ENCODE assay signal across 9 mouse cellular contexts in genomic region chr19:3928779-3929178, GRCm38 (mm10). TPM values are rescaled to one million over a fixed set of nuclear protein-coding genes. Genes with fewer than 3 reads are reported as not detected.
DNase-seq lines count a peak whose midpoint lies in the region; ATAC-seq and TF ChIP-seq lines count a peak whose summit lies in the region.
"Had no signal": no experiment of that assay in that cellular context is flagged by ENCODE, and none has a peak within 500 bp of the region (broad histone marks: within the 10 kb centered on the region; RNA-seq: fewer than 3 reads in every experiment).

No protein-coding gene starts in this region.

- 79% methylated on average over 4 of the region's 4 CpGs for WGBS in hindbrain, embryonic 10.5 days
- WGBS in hindbrain, embryonic 12.5 days = 73% methylated on average over 4 of the region's 4 CpGs
- WGBS in spleen, adult 2 months = 78% methylated on average over 4 of the region's 4 CpGs
- 82% methylated on average over 4 of the region's 4 CpGs for WGBS in limb, embryonic 10.5 days
- WGBS in stomach, postnatal 0 days = 74% methylated on average over 4 of the region's 4 CpGs

- no peak for DNase-seq in hindbrain, embryonic 10.5 days (ENCODE audit: low spot score)
- no peak for DNase-seq in spleen, adult 2 months (ENCODE audit: low read depth in 1 of 2, low spot score in 2 of 2)
- no peak for DNase-seq in spleen, postnatal 36 days (ENCODE audit: low spot score in 2 of 2)
- DNase-seq in limb, embryonic 10.5 days (ENCODE audit: low spot score) = no peak
- DNase-seq in stomach, postnatal 0 days (ENCODE audit: low spot score) = no peak
- DNase-seq in natural killer cell, adult 2 months (ENCODE audit: low spot score in 2 of 2) = no peak
- DNase-seq in right cerebral cortex, postnatal 14 days = no peak

- H3K36me3 ChIP-seq in hindbrain, embryonic 10.5 days = no peaks in the 10 kb centered on the region
- no peaks in the 10 kb centered on the region for H3K36me3 ChIP-seq in hindbrain, embryonic 12.5 days
- H3K36me3 ChIP-seq in spleen, adult 2 months (ENCODE audit: control insufficient read depth, insufficient read depth, low read length) = no peaks in the 10 kb centered on the region
- H3K36me3 ChIP-seq in limb, embryonic 10.5 days = no peaks in the 10 kb centered on the region
- H3K36me3 ChIP-seq in stomach, postnatal 0 days (ENCODE audit: control insufficient read depth, insufficient read depth, low read length) = no peaks in the 10 kb centered on the region

- TF ChIP-seq CTCF in spleen, adult 2 months (IDR thresholded peaks at IDR 0.05; ENCODE audit: extremely low read depth, insufficient read depth, insufficient read length, insufficient replicate concordance) = no peak
- TF ChIP-seq CTCF in stomach, postnatal 0 days (IDR thresholded peaks at IDR 0.05; ENCODE audit: low read depth) = no peak

- H3K27me3 ChIP-seq in hindbrain, embryonic 10.5 days (ENCODE audit: insufficient read depth, poor library complexity, severe bottlenecking) = no peaks in the 10 kb centered on the region
- no peaks in the 10 kb centered on the region for H3K27me3 ChIP-seq in hindbrain, embryonic 12.5 days
- no peaks in the 10 kb centered on the region for H3K27me3 ChIP-seq in spleen, adult 2 months (ENCODE audit: control insufficient read depth, insufficient read depth, low read length)
- no peaks in the 10 kb centered on the region for H3K27me3 ChIP-seq in limb, embryonic 10.5 days (ENCODE audit: low read depth, poor library complexity, severe bottlenecking)
- H3K27me3 ChIP-seq in stomach, postnatal 0 days (ENCODE audit: control insufficient read depth, insufficient read depth, low read length) = no peaks in the 10 kb centered on the region

- H3K4me2 ChIP-seq in hindbrain, embryonic 12.5 days (replicated peaks) = no peak overlapping the region
- H3K4me2 ChIP-seq in stomach, postnatal 0 days (replicated peaks; ENCODE audit: low read depth) = no peak overlapping the region

- H3K9ac ChIP-seq in hindbrain, embryonic 12.5 days = no peak overlapping the region
- H3K9ac ChIP-seq in stomach, postnatal 0 days (ENCODE audit: low read length) = no peak overlapping the region

- peak overlapping the region; percentile 63 for H3K27ac ChIP-seq in hindbrain, embryonic 10.5 days
- H3K27ac ChIP-seq in hindbrain, embryonic 12.5 days = no peak overlapping the region
- H3K27ac ChIP-seq in spleen, adult 2 months (ENCODE audit: insufficient read depth, low read length) = peak overlapping the region; percentile 81
- H3K27ac ChIP-seq in limb, embryonic 10.5 days = 0 out of 2 replicates have a peak overlapping the region, but pooled peaks have one; percentile 30
- peak overlapping the region; percentile 78; the same call in 1 of the 2 replicates for H3K27ac ChIP-seq in stomach, postnatal 0 days (replicated peaks)

- no peak overlapping the region for H3K4me3 ChIP-seq in hindbrain, embryonic 10.5 days
- H3K4me3 ChIP-seq in hindbrain, embryonic 12.5 days = no peak overlapping the region
- no peak overlapping the region for H3K4me3 ChIP-seq in spleen, adult 2 months (ENCODE audit: extremely low read depth, insufficient read depth, insufficient read length)
- H3K4me3 ChIP-seq in limb, embryonic 10.5 days = no peak overlapping the region
- no peak overlapping the region for H3K4me3 ChIP-seq in stomach, postnatal 0 days (ENCODE audit: low read depth, low read length)

- H3K9me3 ChIP-seq in hindbrain, embryonic 10.5 days = no peaks in the 10 kb centered on the region
- no peaks in the 10 kb centered on the region for H3K9me3 ChIP-seq in hindbrain, embryonic 12.5 days (replicated peaks)
- H3K9me3 ChIP-seq in limb, embryonic 10.5 days (replicated peaks) = no peaks in the 10 kb centered on the region
- H3K9me3 ChIP-seq in stomach, postnatal 0 days (ENCODE audit: control insufficient read depth, low read length) = no peaks in the 10 kb centered on the region

- no peak for TF ChIP-seq EP300 in stomach, postnatal 0 days (optimal IDR thresholded peaks at IDR 0.05)

- TF ChIP-seq POLR2A in spleen, adult 2 months (IDR thresholded peaks at IDR 0.05; ENCODE audit: low read depth, low read length) = no peak

- peaks cover 30% of the 10 kb centered on the region for H3K4me1 ChIP-seq in hindbrain, embryonic 10.5 days (replicated peaks)
- peaks cover 12% of the 10 kb centered on the region for H3K4me1 ChIP-seq in hindbrain, embryonic 12.5 days
- peaks cover 37% of the 10 kb centered on the region for H3K4me1 ChIP-seq in spleen, adult 2 months (ENCODE audit: control insufficient read depth, insufficient read depth, insufficient read length)
- peaks cover 17% of the 10 kb centered on the region for H3K4me1 ChIP-seq in limb, embryonic 10.5 days
- peaks cover 6% of the 10 kb centered on the region for H3K4me1 ChIP-seq in stomach, postnatal 0 days (replicated peaks; ENCODE audit: control insufficient read depth, insufficient read depth)

- ATAC-seq in hindbrain, embryonic 12.5 days (ENCODE audit: low FRiP score) = no peak
- ATAC-seq in stomach, postnatal 0 days (ENCODE audit: low FRiP score, low TSS enrichment) = no peak

RNA-seq across cellular contexts. Expression of gene Aldh3b1, which starts 0.8 kb away (rescaled TPM):
- polyA plus RNA-seq in hindbrain, embryonic 10.5 days (2016; fragmentation: Nextera tagmentation; extraction: Ambion mirVana) = 0.71 and 0.81 TPM in 2 replicates
- 1.0 and 1.2 TPM in 2 replicates for polyA plus RNA-seq in hindbrain, embryonic 12.5 days (2016; fragmentation: Nextera tagmentation; extraction: Ambion mirVana)
- polyA plus RNA-seq in spleen, adult 2 months (2012; rRNA removed) = 24.6 and 26.1 TPM in 2 replicates
- polyA plus RNA-seq in limb, embryonic 10.5 days (2016; fragmentation: Nextera tagmentation; extraction: Ambion mirVana) = 0.20 and 0.33 TPM in 2 replicates
- polyA plus RNA-seq in stomach, postnatal 0 days (2015; fragmentation: Nextera tagmentation; extraction: Ambion mirVana) = 1.8 and 2.2 TPM in 2 replicates

RNA-seq across cellular contexts. Expression of gene Unc93b1, which starts 6.2 kb away (rescaled TPM):
- 6.3 and 8.8 TPM in 2 replicates for polyA plus RNA-seq in hindbrain, embryonic 10.5 days (2016; fragmentation: Nextera tagmentation; extraction: Ambion mirVana)
- 8.1 and 8.5 TPM in 2 replicates for polyA plus RNA-seq in hindbrain, embryonic 12.5 days (2016; fragmentation: Nextera tagmentation; extraction: Ambion mirVana)
- polyA plus RNA-seq in spleen, adult 2 months (2012; rRNA removed) = 753 and 934 TPM in 2 replicates
- 5.4 and 6.7 TPM in 2 replicates for polyA plus RNA-seq in limb, embryonic 10.5 days (2016; fragmentation: Nextera tagmentation; extraction: Ambion mirVana)
- polyA plus RNA-seq in stomach, postnatal 0 days (2015; fragmentation: Nextera tagmentation; extraction: Ambion mirVana) = 17.4 and 19.7 TPM in 2 replicates

RNA-seq across cellular contexts. Expression of gene Ndufs8, which starts 16.2 kb away (rescaled TPM):
- 241 and 279 TPM in 2 replicates for polyA plus RNA-seq in hindbrain, embryonic 10.5 days (2016; fragmentation: Nextera tagmentation; extraction: Ambion mirVana)
- 180 and 207 TPM in 2 replicates for polyA plus RNA-seq in hindbrain, embryonic 12.5 days (2016; fragmentation: Nextera tagmentation; extraction: Ambion mirVana)
- polyA plus RNA-seq in spleen, adult 2 months (2012; rRNA removed) = 120 and 161 TPM in 2 replicates
- polyA plus RNA-seq in limb, embryonic 10.5 days (2016; fragmentation: Nextera tagmentation; extraction: Ambion mirVana) = 249 and 273 TPM in 2 replicates
- 277 and 284 TPM in 2 replicates for polyA plus RNA-seq in stomach, postnatal 0 days (2015; fragmentation: Nextera tagmentation; extraction: Ambion mirVana)

RNA-seq across cellular contexts. Expression of gene Tcirg1, which starts 21.8 kb away (rescaled TPM):
- 21.6 and 21.9 TPM in 2 replicates for polyA plus RNA-seq in hindbrain, embryonic 10.5 days (2016; fragmentation: Nextera tagmentation; extraction: Ambion mirVana)
- 24.9 and 29.9 TPM in 2 replicates for polyA plus RNA-seq in hindbrain, embryonic 12.5 days (2016; fragmentation: Nextera tagmentation; extraction: Ambion mirVana)
- polyA plus RNA-seq in spleen, adult 2 months (2012; rRNA removed) = 269 and 299 TPM in 2 replicates
- 27.9 and 39.4 TPM in 2 replicates for polyA plus RNA-seq in limb, embryonic 10.5 days (2016; fragmentation: Nextera tagmentation; extraction: Ambion mirVana)
- 17.4 and 21.8 TPM in 2 replicates for polyA plus RNA-seq in stomach, postnatal 0 days (2015; fragmentation: Nextera tagmentation; extraction: Ambion mirVana)

RNA-seq across cellular contexts. Expression of gene Aldh3b3, which starts 29.7 kb away (rescaled TPM):
- polyA plus RNA-seq in hindbrain, embryonic 10.5 days (2016; fragmentation: Nextera tagmentation; extraction: Ambion mirVana) = not detected in 2 replicates
- not detected in 2 replicates for polyA plus RNA-seq in hindbrain, embryonic 12.5 days (2016; fragmentation: Nextera tagmentation; extraction: Ambion mirVana)
- 0.07 and 0.20 TPM in 2 replicates for polyA plus RNA-seq in spleen, adult 2 months (2012; rRNA removed)
- not detected in 2 replicates for polyA plus RNA-seq in limb, embryonic 10.5 days (2016; fragmentation: Nextera tagmentation; extraction: Ambion mirVana)
- 1.1 TPM in 2 replicates for polyA plus RNA-seq in stomach, postnatal 0 days (2015; fragmentation: Nextera tagmentation; extraction: Ambion mirVana)
- polyA plus RNA-seq: limb, embryonic 11.5 days had no signal

Comparison
In these comparisons a context has a peak if more than half of its experiments do, and no peak if none do; other contexts are left out.
1. RNA of gene Unc93b1, which starts 6.2 kb away (polyA plus RNA-seq): 753 to 934 TPM in spleen, adult 2 months; 17.4 to 19.7 TPM in stomach, postnatal 0 days, 6.3 to 8.8 TPM in hindbrain, embryonic 10.5 days, 8.1 to 8.5 TPM in hindbrain, embryonic 12.5 days and 5.4 to 6.7 TPM in limb, embryonic 10.5 days; every median in the first group is over 10 times any median in the second.